Mouse (Mus musculus) embryo, embryonic 10.5 days (tissue): ENCODE results near the gene Pnpla6.

Source experiments
- DNase-seq: peaks from one replicate; pipeline ENCODE4 v3.0.0-alpha.2; 2015; ENCODE audit warnings: low spot score

Pnpla6 gene

GRCm38 (mm10) chr8:3515260-3515671 is at the start of gene Pnpla6:
Gene Pnpla6, plus strand, starts transcription at chr8:3515384.
- DNase-seq: peak; percentile 93

- peak; percentile 99 for DNase-seq
Measured at GRCm38 (mm10) chr8:3467006-3467885, 47.9 kb upstream of the Pnpla6 start, which contains the start of gene Pex11g. Gene Pex11g, minus strand, starts transcription at chr8:3467680.

- DNase-seq: peak; percentile 32
Measured at GRCm38 (mm10) chr8:3467886-3468545, 47.2 kb upstream of the Pnpla6 start.

GRCm38 (mm10) chr8:3468838-3469237 is 46.3 kb upstream of the Pnpla6 start:
- no peak for DNase-seq

- no peak for DNase-seq
Measured at GRCm38 (mm10) chr8:3470562-3470961, 44.6 kb upstream of the Pnpla6 start, which contains the start of gene Tex45. Gene Tex45, plus strand, starts transcription at chr8:3470862.

GRCm38 (mm10) chr8:3475715-3476429 is 39.3 kb upstream of the Pnpla6 start:
- peak; percentile 44 for DNase-seq

GRCm38 (mm10) chr8:3480221-3480785 is 34.9 kb upstream of the Pnpla6 start:
- no peak for DNase-seq

- DNase-seq: no peak
Measured at GRCm38 (mm10) chr8:3481605-3482004, 33.6 kb upstream of the Pnpla6 start.

GRCm38 (mm10) chr8:3482240-3482740 is 32.9 kb upstream of the Pnpla6 start:
- DNase-seq: no peak

GRCm38 (mm10) chr8:3483546-3483945 is 31.6 kb upstream of the Pnpla6 start:
- no peak for DNase-seq

- DNase-seq: no peak
Measured at GRCm38 (mm10) chr8:3485192-3485591, 30.0 kb upstream of the Pnpla6 start.

- DNase-seq: peak; percentile 85
Measured at GRCm38 (mm10) chr8:3492901-3493844, 22.0 kb upstream of the Pnpla6 start, which contains the start of gene Zfp358. Gene Zfp358, plus strand, starts transcription at chr8:3493138.

GRCm38 (mm10) chr8:3493845-3494208 is 21.4 kb upstream of the Pnpla6 start:
- peak; percentile 44 for DNase-seq

GRCm38 (mm10) chr8:3495578-3496427 is 19.4 kb upstream of the Pnpla6 start:
- no peak for DNase-seq

GRCm38 (mm10) chr8:3496428-3496748 is 18.8 kb upstream of the Pnpla6 start:
- DNase-seq: no peak

- DNase-seq: no peak
Measured at GRCm38 (mm10) chr8:3498583-3498982, 16.6 kb upstream of the Pnpla6 start.

GRCm38 (mm10) chr8:3499751-3500150 is 15.4 kb upstream of the Pnpla6 start:
- no peak for DNase-seq

- peak; percentile 99 for DNase-seq
Measured at GRCm38 (mm10) chr8:3500235-3501090, 14.7 kb upstream of the Pnpla6 start, which contains the start of gene Mcoln1. Gene Mcoln1, plus strand, starts transcription at chr8:3500457.

- no peak for DNase-seq
Measured at GRCm38 (mm10) chr8:3502217-3502616, 13.0 kb upstream of the Pnpla6 start.
